Mouse (Mus musculus) granulocyte monocyte progenitor cell, adult 5-6 weeks (primary cell): ENCODE results near the gene Soga3. TPM values are rescaled to one million over a fixed set of nuclear protein-coding genes. Genes with fewer than 3 reads are reported as not detected.

Experiments used
- ATAC-seq: replicated peaks from 2 replicates; pipeline ENCODE4 v1.8.0; 2016; ENCODE audit warnings: mild to moderate bottlenecking, moderate TSS enrichment, inconsistent platforms; ENCODE audit not compliant: poor library complexity, severe bottlenecking
- total RNA-seq, 2 experiments: library from RNA; stranded (forward) in 1 of 2; stranded (reverse) in 1 of 2; fragments of 200-712, 200-1000 nt in 1 of 2; fragments of >200 nt in 1 of 2; fragmentation: Nextera tagmentation in 1 of 2; gene quantifications; 2 replicates each; pipeline ENCODE4 v1.2.3; 2014 to 2017

Soga3 gene
- total RNA-seq (2014; fragmentation: Nextera tagmentation): not detected in 2 replicates
- not detected in 2 replicates for total RNA-seq (2017)

DNA sequence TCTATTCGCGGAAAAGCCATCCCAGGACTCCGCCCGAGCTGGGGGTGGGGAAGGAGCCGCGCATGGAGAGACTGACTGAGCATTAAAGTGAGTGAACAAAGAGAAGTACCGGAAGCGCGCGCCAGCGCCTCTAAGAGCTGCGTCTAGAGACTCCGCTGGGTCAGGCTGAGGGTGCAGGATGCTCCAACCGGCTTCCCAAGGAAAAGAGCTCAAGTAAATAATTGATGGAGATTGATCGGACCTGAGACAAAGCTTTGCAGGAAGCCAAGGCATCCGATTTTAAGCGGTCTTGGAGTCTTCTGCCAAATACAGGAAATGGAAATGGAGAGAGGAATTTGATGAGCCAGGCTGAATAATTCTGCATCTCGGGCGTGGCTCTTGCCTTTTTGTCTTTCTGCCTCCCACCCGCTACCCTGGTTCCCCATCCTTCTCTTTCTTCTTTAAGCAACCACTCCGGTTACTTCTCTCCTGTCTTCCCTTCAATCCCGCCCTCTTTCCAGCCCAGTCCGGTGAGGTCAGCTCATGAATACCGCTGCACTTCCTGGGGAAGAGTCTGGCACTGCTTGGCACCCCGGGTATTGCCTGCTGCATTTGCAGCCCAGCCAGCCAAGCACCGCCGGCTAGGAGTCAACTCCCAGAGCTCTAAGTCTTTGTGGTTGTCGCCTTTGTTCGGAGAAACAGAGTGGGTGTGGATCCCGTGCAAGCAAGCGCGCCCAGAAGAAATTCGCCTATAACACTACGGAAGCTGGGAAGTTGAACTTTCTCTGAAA is at the start of gene Soga3:
Soga3 (plus strand) TSS at position 274 of the 770 bp plus-strand sequence.
- ATAC-seq: no peak

DNA sequence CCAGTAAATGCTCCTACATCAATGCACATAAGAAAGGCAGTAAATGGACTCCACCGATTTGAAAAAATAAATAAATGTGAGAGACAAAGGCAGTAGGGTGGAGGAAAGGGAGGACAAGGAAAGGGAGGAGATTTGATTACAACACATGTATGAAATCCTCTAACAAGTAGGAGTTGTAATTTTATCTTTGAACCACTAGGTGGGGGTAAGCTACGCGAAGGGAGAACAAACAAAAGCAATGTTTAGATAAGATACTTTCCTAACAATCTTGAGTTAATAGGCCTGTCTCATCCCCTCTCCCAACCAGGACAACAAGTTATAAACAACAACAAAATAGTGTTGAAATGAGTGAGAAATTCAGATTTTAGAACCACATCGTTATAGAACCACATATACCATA is 36.7 kb upstream of the Soga3 start:
- ATAC-seq: peak; percentile 33; the same call in 1 of the 2 replicates

DNA sequence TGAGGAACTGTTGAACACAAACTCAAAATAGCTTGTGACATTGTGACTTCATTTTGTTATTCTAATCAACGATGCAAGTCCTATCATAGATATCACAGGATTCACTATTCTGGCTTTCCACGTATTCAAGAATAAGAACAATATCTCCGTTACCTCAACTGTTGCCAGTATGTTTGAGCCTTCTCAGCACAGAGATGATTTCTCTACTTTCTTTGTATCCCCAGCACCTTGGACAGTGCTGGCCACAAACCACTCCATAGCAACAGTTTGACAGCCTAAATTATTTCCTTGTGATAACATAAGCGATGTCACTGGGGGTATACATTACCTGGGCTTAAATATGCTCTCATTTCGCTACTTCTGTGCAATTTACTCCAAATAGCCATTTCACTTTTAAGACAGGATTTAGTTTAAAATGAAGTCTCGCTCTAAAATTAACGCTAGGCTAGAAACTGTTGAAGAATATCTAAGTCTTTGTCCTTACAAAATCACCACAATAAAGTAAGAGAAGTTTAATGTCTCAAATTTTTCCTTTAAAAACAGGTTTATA is 1.0 kb upstream of the Soga3 start:
- ATAC-seq: no peak

DNA sequence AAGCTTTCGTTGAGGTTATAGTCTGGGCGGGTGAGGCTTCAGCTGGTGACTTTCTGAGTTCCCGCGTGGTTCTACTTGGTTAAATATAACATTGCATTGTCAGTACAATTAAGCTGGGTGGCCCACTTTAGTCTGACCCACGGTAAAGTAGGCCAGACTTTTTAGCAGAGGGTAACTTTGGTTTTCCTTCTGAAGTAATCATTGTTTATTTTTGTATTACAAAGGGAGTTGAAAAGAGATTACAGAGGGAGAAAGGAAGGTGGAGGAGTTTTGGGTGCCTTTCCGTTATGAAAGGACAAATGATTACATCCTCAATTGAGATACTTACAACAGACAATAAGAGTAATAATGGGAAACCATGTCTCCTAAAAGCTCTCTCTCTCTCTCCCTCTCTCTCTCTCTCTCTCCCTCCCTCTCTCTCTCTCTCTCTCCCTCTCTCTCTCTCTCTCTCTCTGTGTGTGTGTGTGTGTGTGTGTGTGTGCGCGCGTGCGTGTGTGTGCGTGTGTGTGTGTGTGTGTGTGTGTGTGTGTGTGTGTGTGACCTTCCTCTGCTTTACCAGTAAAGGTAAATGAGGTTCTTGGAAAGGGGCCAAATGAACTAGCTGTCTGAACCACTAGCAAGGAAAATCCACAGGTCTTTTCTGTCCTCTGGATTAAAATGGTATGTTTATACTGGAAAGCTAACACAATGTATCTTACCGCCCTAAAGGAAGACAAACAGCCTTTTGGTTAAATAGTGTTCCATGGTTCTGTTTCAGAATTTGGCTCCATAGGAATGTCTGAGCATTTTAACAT is 1.2 kb downstream of the Soga3 start:
- no peak for ATAC-seq

DNA sequence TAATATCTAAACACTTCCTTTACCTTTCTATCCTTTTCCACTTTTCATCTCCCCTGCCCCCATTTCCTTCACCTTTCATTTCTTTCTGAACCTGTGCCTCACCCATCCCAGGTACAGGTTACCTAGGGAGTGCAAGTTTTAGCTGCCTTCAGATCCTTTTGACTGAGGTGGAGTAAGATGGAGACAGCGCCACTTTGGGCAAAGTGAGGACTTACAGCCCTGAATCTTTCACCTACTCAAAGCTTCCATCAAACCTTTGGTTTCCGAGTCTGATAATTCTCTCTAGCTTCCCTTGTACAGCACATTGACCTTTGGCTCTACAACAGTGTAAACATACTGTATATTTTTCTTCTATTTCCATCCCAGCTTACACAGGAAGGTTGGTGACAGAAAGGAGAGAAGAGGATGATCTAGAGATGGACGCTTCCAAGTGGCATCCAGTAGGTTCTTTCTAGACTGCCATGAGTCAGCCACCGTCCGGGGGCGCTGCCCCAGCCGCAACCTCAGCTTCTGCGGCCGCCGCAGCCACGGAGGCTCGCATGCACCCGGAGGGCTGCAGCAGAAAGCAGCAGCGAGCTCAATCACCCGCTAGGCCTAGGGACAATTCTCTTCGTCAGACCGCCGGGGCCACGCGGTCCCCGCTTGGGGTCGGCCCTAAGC is 2.7 kb downstream of the Soga3 start:
- no peak for ATAC-seq

DNA sequence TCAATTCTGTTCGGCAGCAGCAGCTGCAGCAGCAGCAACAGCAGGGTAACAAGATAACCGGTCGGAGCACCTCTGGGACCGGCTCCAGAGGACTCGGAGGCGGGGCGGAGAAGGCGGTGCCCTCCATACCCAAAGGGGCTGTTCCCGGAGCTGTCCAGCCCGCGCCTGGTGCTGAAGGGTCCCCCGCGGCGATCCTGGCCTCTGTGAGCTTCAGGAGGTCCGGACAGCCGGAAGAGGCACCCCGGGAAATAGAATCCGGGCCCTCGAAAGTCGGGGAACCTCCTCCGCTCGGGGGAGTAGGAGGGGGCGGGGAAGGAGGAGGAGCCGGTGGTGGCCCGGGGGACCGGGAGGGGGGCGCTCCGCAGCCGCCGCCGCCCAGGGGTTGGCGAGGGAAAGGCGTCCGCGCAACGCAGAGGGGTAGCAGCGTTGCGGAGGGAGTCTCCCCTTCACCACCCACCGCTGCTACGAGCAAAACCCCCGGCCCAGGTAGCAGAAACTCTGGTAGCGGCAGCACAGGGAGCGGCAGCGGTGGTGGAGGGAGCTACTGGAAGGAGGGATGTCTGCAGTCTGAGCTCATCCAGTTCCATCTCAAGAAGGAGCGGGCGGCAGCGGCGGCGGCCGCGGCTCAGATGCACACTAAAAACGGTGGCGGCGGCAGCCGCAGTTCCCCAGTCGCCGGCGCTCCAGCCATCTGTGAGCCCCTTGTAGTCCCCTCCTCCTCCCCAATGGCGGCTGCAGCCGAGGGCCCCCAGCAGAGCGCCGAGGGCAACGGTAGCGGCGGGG is 3.4 kb downstream of the Soga3 start:
- peak; percentile 97 for ATAC-seq

DNA sequence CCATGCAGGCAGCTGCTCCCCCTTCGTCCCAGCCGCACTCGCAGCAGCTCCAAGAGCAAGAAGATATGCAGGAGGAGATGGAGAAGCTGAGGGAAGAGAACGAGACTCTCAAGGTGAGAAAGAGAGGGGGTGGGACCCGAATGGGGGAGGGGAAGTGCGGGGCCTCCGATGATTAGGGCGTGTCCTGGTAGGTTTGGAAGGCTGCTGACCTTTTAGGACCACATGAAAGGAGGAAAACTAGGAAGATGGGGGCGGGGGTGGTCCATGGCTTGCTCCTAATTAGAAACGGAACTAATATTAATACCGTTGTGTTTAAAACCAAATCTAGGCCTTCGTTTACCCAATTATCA is 4.0 kb downstream of the Soga3 start:
- no peak for ATAC-seq

DNA sequence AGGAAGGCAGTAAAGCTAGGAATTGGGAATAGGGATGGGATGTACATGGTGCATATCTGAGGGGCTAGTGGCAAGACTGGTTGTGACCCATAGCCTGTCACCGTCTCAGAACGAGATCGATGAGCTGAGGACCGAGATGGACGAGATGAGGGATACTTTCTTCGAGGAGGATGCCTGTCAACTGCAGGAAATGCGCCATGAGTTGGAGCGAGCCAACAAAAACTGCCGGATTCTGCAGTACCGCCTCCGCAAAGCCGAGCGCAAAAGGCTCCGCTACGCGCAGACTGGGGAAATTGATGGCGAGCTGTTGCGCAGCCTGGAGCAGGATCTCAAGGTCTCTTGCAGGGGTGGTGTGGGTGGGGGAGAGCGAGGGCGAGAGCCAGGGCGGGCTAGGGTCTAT is 4.4 kb downstream of the Soga3 start:
- ATAC-seq: no peak

DNA sequence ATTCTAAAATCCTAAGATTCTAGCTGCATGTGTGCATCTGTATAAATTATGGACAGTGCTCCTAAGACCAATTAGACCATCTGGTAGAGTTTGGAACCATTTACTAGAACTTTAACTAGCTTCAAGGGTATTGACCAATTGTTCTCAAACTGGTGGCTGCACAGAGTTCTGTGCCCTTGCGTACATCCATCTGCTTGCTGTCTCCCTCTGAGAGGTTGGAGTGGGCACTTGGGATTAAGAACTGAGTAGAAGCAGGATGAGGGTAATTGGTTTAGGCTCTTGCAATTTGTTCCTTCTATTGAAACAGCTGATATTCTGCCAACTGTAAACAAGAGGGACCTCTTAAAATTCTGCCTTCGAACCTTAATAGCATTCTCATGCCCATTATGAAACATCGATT is 11.7 kb downstream of the Soga3 start:
- no peak for ATAC-seq

DNA sequence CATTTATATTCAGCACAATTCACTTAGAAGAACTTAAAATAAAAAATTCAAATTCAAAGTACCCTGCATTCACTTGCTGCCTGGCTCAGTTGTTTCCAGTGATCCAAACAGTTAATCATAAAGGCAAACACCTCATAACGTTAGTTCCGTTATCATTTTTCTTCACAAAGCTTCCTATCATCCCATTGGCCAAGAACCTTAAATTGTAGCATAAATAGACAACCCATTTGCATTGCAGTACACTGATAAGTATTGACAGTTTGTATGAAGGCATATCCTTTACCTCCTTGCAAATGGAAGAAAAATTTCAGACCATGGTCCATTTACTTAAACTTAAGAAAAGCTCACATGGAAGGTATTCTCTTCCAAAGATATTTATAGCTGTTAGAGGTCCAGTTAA is 18.0 kb downstream of the Soga3 start:
- no peak for ATAC-seq

DNA sequence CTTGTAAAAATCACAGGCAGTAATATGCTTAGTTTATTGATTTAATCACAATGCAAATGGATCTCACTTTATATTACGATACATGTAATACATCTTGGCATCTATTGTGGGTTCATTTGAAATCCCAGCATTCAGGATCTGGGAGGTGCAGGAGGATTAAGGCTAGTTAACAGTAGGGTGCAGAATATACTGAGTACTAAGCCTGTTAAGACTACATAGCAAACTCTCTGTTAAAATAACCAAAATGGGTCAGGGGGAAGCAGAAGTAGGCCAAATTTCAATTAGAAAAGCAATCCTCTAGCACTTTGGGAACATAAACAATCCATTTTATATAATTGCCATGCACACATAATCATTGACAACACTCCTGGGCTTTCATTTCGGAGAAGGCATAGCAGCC is 30.1 kb downstream of the Soga3 start:
- no peak for ATAC-seq

DNA sequence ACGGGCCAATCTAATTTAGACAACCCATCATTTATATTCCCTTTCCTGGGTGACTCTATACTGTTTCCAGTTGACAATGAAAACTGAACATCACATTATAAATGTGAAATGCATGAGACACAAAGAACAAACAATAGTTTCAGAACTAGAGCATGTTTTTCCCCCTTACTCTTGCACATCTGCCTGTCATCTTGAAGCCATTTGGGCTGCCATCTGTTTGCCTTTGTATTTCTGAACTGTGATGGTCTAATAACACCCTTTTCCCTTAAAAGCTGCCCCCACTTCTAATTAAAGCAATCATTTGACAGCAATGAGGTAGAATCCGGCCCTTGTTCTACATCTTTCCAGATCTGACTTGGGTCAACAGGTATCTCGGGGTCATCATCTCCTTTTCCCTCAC is 32.0 kb downstream of the Soga3 start:
- ATAC-seq: no peak

DNA sequence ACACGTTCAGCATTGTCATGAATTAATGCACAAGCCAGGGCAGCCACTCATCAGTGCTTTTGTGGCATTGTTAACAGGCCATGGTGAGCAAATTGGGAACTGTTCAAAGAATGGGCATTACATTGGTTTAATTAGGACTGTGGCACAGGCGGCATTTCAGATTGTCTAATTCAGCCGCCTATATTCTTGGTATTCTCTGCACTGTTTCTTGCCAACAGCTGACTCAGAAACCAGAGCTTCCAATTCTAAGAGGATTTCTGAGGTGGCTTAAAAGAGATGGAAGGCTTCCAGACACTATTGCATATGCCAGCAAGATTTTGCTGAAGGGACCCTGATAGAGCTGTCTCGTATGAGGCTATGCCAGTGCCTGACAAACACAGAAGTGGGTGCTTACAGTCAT is 33.2 kb downstream of the Soga3 start:
- no peak for ATAC-seq

DNA sequence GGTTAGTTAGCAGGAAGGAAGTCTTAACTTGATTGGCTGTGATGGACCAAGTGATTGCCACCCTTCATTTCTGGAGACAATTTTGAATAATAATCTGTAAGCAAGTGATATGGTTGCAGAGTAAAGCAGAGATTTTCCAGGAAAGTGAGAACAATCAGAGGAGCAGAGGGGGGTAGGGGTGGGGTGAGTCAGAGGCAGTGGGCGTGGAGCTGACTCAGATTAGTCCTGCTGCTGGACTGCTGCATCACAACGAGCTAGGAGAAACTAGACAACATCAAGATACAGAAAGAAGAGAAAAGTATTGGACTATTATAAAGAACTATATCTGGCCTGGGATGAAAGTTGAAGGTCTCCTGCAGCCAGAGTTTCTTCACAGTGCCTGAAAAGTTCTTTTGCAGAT is 34.4 kb downstream of the Soga3 start:
- no peak for ATAC-seq

DNA sequence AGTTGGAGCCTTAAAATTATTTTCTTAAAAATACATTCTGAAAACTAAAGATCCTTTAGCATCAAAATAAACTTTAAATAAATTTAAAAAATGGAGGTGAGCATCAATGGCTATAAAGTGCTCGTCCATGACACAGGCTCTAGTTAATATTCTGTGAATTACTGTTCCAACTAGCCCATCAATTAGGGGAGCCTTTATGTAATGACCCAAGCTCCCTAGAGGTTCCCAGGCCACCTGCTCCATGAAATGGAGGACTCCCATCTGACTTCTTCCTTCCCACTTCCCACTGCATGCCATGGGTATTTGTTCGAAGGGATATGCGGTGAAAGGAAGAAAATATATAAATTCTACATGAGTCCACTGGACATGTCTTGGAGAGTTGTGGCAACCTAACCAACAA is 36.6 kb downstream of the Soga3 start:
- no peak for ATAC-seq

DNA sequence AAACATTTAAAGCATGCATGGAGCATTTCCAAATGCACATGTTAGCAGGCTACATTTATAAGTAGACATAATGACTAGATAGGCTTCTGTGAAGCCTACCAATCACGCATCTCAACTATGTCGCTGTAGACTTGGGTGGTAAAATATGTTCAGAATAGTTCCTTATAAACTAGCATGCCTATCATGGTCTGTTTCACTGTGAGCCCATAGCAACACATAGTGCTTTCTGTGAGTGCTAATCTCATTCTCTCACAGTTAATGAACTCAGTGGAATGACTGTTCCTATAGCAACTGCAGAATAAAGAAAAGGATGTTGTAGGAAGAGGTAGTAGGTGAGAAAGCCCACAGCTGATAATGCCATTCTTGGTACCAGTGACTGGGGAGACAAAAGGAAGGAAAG is 37.4 kb downstream of the Soga3 start:
- ATAC-seq: no peak

DNA sequence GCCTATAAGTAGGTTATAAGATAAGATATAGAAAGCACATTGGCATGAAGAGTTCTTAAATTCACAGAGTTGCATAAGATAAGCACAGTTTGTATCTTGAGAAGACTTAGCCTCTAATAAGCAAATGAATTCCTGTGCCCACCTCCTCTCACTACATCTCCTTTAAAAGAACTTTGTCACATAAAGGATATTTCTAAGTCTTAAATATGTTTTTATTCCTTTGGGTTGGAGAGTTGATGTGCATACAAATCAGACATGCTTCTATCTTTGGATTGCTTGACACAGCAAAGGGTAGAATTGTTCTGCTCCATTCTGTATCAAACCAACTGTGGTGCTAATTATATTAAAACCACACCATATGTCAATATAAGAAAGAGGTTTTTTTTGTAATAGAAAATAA is 50.1 kb downstream of the Soga3 start:
- ATAC-seq: no peak

DNA sequence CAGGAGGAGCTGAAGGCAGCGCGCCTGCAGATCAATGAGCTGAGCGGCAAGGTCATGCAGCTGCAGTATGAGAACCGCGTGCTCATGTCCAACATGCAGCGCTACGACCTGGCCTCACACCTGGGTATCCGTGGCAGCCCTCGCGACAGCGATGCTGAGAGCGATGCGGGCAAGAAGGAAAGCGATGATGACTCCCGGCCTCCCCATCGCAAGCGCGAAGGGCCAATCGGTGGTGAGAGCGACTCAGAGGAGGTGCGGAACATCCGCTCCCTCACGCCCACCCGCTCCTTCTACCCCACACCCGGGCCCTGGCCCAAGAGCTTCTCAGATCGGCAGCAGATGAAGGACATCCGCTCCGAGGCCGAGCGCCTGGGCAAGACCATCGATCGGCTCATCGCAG is 53.2 kb downstream of the Soga3 start:
- ATAC-seq: no peak

DNA sequence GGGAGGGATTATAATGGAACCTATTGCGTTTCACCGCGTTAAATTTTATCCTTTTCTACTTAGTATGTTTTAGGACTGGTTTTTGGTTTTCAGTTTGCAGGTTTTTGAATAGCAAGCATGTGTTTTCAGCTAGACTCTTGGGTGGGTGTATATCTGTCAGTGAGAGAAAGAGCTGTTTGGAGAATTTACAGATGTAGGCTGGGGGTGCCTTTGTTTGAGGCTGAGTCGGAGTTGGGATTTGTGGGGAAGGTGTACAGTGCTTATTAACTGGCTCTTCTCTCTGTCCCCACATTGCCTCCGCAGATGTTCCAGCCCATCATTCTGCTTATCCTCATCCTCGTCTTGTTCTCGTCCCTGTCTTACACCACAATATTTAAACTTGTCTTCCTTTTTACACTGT is 55.0 kb downstream of the Soga3 start, which contains the start of gene Gm49353:
Gm49353 (plus strand) TSS at position 313 of the 400 bp plus-strand sequence.
- no peak for ATAC-seq

DNA sequence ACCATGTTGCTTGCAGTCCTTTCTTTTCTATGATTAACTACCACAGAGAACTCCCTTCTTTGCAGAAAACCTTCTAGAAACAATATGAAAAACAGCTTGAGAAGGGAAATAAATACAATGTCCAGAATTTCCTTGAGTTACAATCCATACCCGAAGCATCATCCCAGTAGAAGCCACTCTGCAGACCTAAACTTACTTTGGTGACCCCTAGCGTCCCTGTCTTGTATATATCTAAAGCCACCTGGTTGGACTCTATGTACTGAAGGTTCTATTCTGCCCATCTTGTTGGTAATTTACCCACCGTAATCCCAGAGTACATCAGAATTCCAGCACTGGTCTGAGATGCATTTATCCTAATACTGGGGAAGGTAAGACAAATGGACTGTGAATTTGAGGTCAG is 56.2 kb downstream of the Soga3 start:
- no peak for ATAC-seq
